Mouse (Mus musculus) adrenal gland, postnatal 25 days (tissue): ENCODE results near the gene St8sia1. TPM values are rescaled to one million over a fixed set of nuclear protein-coding genes. Genes with fewer than 3 reads are reported as not detected.

Source experiments
- DNase-seq: peaks from one replicate; pipeline ENCODE4 v3.0.0; 2021; ENCODE audit warnings: mixed read lengths
- total RNA-seq: library from RNA; stranded (reverse); gene quantifications from 2 replicates; pipeline ENCODE4 v1.2.3, GENCODE M21; 2021

Gene St8sia1
- total RNA-seq, 1 experiment from 2014 or later, result 1.5 TPM

DNA sequence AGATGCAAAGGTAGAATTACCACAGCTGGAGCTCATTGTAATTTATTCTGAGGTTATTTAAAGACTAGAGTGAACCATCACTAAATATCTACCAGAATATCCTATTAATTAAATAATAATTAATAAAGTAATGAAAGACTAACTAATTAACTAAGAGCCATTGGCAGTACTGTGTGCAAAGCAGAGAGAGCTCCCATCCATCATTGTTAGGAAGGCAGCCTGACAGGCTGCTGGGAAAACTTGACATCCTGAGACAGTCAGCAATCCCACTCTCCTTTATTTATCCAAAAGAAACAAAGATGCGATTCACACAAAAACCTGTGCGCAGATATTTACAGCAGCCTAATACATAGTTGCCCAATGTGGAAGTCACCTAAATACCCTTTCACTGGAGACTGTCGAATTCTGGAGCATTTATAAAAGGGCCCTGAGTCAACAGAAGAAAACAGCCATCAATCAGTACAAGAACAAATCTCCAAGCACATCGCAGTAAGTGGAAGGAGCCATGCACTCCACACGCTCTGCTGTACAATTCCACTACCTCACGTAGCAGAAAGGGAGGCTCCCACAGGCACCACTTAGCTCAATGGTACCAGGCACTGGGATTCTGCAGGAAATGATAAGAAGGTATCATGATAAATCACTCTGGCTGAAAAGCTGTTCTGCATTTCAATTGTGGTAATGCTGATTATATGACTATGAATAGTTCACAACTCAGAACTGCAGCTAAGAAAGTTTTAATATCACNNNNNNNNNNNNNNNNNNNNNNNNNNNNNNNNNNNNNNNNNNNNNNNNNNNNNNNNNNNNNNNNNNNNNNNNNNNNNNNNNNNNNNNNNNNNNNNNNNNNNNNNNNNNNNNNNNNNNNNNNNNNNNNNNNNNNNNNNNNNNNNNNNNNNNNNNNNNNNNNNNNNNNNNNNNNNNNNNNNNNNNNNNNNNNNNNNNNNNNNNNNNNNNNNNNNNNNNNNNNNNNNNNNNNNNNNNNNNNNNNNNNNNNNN lies 15.7 kb upstream of the St8sia1 start:
- DNase-seq, result no peak

DNA sequence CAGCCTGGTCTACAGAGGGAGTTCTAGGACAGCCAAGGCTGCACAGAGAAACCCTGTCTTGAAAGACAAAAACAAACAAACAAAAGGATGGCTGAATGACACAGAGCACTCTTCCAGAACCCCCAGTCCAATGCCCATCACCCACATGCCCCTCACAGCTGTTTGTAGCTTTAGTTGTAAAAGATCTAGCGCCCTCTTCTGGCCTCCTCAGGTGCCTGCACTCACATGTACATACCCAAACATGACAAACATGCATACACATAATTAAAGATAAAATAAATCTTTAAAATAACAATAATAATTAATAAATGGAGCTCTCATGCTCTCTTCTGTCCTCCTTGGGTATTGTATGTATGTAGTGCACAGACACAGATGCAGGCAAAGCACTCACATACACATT lies 13.0 kb upstream of the St8sia1 start:
- DNase-seq, result no peak

DNA sequence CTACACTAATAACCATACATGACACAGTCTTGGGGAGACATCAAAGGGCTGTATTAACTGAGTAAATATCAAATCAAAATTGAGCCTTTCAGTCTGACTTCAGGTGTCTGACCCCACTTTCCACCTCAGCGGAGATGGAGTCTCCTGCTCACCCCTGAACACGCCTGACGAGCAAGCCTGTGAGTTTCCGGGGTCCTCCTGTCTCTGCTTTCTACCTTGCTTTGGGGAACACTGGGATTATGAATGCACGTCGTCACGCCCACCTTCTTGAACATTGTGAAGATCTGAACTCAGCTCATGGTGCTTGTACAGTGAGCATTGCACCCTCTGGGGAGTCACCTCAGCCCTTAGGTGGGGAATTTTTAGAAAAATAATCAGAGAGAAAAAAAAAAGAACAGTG lies 9.0 kb upstream of the St8sia1 start:
- DNase-seq, result no peak

DNA sequence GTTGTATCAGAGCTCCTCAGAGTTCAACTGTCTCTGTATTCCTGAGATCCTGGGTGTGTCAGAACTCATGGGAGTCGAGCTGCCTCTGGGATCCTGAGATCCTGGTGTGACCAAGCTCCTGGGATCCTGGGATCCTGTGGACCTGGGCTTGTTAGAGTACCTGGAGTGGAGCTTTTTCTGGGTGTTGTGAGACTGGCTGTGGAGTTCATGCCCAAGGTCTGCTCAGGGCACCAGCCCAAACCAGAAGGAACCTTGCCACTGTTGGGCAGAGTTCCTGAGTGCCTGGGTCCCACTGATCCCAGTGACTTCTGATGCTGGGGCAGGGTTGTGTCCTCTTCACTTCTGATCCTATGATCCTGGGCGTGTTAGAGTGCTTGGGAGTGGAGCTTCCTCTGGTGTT lies 8.0 kb upstream of the St8sia1 start:
- DNase-seq, result no peak

DNA sequence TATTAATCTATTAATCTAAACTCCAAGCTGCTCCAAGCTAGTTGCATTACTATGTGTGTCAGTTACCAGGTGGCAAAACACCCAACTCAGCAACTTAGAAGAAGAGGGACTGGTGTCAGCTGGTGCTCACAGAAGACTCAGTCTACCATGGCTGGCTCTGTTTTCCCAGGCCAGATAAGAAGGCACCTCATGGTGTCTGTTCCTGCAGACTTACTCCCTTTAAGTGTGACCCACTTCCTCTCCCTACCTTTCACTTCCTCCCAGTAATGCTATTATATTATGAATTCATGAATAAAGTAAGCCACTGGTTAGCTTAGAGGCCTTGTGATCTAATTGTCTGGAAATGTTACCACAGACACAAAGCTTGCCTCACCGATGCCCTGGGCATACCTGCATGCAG lies 3.2 kb upstream of the St8sia1 start:
- DNase-seq, result no peak

DNA sequence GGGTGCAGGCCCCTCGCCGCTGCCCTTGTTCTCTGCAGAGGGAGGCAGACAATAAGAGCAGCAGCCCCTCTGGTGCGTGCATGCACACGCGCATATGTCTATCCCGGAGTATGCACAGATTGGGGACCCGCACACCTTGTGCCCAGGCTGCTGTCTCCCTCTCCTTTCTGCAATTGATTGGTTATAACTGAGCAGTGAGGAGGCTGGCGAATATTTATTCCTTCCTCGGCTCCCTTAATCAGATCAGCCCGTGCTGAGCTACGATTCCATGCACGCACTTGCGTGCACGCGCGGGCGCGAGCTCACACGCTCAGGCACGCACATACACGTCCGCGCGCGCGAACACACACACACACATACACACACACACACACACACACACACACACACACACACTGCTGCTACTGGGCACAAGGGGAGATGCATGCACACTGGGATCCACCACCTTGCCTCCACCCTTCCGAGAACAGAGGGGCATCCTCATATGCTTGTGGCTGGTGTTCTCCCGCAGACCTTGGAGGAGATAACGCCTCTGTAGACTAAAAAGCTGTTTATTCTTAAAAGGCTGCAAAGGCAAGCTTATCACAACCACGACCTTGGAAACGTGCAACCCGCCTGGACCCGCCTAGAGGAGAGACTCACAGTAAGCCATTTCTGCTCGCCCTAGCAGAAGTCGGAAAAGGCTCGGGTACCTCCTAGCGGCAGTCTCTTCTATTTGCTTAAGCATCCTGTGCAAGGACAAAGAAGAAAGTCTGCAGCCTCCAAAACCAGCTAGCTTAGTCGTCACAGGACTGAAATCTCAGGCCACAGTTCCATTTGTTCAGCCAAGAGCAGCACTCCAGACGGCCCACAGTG lies 506 bp upstream of the St8sia1 start:
- DNase-seq, result peak; percentile 28

DNA sequence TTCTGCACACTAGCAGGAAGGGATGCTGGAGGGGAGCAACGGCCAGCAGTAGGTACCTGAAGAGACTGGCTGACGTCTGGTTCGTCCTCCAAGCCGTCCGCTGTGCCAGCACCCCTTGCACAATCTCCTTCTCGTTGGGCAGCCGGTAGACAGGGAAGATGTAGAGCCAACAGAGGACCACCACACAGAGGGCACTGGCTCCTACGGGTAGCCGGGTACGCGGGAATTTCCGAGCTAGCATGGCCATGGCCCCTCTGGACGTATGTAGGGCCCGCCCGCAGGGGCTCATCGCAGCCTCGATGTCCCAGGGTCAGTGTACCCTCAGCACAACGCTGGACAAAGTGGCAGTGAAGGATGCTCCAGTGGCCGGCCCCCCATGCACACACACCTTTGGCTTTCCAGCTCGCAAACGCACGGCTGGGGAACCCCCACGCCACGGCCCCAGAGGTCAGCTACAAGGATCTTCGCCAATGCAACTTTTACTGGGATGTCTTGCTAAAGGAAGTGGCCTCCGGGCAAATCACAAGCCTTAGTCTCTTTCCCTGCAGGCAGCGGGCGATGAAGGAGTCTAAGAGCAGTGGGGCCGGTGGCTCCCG lies 674 bp downstream of the St8sia1 start:
- no peak for DNase-seq

DNA sequence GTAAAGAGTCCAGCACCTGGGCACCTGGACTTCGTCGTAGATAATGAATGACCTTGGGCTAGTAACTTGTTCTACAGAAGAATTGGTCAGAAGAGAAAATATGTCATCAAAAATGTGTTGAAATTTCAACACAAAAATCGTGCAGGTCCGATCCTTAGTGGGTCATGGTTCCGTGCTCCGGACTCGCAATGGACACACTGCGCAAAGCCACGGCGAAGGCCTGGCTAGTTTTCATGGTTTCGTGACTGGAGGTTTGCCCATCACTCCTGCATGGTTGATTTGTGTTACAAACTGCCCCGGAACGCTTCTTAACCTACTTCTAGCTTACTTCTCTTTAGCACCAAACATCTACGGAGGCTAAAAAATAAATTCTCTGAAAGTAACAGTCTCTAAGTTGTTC lies 1.4 kb downstream of the St8sia1 start:
- DNase-seq, result no peak

DNA sequence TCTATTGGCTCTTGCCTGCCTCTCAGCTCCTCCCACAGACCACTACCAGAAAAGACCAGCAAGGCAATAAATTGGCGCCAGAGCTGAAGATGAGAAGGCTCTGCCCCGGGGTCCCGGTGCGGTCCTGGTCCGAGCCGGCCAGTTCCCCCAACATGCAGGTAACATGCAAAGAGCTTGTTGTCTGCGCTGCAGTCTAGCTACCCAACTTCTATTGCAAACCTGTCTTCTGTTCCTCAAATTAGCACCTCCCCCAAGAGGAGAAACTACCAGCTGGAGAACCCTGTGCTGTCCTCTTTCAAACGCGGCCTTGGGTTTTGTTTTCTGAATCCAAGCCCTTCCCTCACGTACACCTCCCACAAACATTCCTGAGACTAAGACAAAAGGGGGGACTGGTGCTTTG lies 1.8 kb downstream of the St8sia1 start:
- no peak for DNase-seq

DNA sequence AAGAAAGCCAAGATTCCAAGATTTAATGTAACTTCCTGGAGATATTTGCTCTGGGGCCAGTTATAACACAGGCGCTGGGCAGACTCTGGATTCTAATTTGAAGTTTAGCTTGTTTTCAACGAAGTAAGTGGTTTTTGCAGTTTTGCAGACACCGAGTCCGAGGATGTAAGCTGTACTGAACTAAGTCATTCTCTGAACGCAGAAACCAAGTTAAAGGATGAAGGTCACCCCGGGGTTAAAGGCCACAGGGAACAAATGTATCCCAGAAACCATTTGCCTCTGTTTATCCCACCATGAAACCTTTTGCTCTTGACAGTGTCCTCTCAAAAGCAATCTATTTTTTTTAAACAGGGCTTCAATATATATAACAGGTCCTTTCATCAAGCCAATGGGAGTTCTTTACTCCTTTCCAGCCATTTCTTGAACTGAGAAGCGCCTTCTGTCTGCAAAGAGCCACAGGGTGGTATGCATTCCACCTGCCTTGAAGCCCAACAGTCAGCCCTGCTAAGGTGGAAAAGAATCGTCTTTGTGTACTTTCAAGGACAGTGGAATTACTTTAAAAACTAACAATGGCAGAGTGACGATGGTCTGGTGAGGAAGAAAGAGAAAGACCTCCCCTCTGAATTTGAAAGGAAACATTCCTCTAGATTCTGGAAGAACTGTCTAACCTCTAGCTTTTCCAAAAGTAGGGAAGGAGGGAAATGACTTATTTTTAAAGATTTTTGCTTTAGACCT lies 2.4 kb downstream of the St8sia1 start:
- no peak for DNase-seq

DNA sequence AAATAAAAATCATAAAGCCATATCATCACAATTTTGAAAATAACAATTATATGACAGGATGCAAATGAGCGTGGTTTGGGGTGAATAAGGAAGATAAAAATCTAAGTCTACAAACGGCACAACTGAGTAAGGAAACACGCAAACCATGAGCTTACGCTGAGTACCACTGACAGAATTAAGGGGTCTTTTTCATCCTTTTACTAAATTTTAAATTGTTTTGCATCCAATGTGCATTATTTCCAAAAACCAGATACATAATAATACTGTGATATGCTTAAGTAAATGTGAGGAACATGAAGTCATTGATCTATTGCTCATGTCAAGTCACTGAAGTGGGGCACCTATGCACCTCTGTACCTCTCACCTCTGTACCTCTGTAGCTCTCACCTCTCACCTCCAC lies 7.7 kb downstream of the St8sia1 start:
- DNase-seq, result no peak

DNA sequence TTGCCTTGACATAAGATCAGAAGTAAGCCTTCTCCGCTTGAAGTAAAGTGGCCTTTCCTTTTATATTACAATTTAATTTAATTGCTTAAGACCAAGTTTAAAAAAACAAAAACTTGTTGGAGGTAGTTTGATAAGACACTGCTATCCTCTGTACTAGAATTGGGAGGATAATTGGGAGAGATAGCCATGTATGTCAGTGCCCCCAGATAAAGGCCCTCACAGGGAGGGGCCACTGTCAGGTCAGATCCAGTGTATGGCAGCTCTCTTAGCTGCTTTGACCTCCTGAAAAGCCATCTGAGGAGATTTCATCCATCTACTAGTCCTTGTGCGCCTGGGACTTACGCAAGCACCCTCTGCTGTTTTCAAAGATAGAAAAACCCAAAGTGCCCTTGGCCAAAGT lies 9.0 kb downstream of the St8sia1 start:
- DNase-seq, result no peak

DNA sequence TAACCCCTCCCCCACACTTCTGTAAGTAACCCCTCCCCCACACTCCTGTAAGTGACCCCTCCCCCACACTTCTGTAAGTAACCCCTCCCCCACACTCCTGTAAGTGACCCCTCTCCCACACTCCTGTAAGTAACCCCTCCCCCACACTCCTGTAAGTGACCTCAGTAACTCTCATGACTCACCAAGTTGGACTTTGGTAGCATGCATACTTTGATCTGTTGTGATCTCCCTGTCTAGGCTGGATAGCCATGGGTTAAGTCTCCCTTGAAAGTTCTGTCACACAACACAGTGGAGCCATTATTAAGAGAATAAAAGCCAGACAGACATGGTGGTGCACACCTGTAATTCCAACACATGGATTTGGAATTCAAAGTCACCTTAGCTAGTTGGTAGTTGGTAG lies 11.1 kb downstream of the St8sia1 start:
- no peak for DNase-seq

DNA sequence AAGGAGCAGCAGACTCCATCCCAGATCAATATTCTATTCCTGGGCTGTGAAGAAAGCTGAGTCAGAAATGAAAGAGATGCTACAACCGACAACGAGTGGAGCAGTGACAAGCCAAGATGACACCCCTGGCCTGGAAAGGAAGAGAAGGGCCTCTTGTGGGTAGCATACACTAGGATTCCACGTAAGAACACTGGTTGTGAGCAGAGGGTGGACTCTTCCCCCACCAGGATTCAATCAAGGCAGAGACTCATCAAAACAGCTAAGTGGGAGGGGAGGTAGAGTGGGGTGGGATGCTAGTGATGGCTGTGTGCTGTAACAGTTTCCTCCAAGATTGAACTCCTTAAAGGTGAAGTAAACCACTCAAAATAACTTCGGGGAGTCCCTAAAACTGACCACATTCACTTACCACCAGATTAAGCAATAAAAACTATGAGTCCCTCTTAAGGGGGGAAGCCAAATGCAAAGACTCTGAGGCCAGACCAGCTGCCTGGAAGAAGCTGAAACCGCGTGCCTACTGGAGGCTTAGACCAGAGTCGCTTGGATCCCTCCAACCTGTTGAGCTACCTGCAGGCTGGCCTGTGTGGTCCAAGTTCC lies 11.8 kb downstream of the St8sia1 start:
- DNase-seq, result no peak

DNA sequence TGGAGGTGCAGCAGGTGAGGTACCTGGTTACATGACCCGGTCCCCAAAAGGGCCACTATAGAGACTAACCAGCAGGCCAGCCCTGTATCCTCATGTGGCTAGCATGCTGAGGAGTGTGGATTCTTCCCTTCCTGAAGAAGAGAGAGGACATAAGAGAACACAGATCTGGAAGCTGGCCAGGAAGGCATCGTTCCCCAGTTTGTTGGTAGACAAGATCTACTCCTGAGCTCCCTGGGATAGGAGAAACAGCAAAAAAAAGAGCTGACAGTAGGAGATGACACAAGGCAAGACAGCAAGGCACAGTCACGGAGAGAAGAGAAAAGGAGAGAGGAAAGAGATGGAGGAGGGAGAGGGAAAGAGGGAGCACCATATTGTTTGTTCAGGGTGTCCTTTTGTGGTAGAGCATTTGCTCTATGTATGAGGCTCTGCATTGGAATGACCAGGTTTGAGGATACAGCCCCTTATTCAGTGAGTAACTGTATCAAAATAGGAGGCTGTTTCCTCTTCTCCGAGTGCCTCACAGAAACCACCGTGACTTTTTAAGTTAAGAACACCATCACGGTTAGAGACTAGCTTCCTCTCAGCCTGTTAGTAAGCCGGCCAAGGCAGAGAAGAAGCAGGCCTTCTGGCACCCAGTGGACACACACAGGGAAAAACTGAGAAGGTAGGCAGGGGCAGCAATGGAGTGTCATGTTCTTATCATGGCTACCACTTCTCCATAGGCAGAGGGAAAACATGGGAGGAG lies 12.5 kb downstream of the St8sia1 start:
- no peak for DNase-seq

DNA sequence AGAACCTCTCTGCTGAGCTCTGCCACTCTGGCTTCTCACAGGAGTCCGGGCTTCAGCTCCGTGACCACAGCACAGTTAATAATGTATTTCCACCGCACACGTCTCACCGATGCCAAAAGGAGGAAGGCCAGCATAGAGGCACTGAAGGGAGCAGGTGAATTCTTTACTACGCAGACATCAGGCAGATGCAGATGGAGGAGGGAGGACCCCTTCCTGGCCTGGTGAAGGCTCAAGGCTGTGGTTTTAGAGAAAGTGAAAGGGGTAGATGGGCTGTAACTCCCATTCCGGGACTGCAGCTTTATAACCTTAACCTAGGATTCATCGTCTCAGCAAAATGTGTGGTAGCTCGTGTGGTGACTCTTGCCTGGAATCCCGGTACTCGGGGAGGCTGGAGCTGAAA lies 13.9 kb downstream of the St8sia1 start:
- DNase-seq, result no peak

DNA sequence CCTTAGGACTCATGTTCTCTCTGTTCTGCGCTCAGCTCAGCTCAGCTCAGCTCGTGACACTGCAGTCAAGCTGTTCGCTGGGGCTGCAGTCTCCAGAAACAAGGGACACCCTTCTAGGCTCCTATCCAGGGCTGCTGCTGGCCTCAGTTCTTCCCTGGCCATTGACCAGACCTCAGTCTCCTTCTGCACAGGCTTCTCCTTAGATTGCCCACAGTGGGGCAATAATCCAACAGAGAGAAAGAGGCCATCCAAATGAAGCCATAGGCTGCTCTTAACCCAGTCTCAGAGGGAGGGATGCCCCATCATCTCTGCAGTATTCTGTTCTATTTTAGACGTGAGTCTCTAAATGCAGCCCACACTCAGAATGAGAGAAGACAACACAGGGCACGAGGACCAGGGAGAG lies 15.3 kb downstream of the St8sia1 start:
- no peak for DNase-seq

DNA sequence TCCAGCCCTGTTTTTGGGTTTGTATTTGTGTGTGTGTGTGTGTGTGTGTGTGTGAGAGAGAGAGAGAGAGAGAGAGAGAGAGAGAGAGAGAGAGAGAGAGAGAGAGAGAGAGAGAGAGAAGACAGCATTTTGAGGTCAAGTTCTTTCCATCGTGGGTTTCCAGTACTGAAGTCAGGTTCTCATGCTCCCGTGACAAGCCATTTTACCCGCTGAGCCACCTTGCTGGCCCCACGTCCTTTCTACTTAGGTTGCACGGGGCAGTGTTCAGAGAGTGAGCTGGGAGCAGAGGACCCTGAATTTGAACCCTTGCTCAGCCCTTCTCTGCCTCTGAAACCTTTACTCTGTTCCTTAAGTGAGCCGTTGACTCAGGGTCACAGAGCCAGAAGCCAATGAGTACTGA lies 17.2 kb downstream of the St8sia1 start:
- no peak for DNase-seq

DNA sequence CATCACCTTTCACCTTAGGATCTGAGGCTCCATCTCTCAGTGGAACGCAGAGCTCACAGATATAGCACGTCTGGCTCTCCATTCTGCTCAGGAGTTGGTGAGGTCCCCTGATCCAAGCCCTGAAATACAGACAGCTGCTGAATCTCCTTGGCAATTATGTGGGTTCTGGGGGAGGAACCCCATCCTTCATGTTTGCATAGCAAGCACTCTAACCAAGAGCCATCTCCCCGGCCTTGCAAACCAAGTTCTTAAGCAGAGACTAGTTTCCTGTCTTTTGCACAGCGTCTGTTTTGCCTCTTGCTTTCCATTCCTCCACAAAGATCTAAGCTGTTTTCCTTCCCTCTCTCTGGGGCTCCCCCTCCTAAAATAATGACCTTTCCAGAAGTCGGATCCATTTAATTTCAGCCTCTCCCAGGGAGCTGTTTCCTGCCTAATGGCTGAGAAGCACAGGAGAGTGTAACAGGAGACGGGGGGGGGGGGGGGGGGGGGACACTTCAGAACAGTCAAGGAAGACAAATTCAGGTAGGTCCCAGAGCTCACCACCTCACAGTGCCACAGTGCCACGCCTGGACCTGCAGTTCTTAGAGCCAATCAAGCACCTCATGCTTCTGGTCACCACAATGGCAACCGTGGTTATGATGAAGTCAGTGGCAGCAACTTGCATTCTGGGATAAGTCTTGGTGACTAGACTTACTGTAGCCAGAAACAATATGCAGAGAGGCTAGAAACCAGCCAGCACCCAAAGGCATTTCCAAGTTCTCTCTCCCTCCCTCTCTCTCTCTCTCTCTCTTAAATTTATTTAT lies 18.0 kb downstream of the St8sia1 start:
- no peak for DNase-seq

DNA sequence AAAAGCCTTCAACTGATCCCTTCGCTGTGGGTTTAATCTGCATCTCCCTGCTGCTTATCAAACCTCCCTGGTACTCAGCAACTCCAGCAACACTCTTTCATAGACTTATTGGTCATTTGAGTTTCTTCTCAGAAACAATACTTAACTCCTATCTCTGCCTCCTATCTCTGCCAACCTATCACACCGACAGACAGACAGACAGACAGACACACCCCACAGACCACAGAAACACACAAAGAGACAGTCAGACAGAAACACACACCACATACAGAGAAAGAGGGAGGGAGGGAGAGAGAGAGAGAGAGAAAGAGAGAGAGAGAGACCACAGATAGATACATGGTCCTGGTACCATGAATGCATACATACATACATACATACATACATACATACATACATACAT lies 18.8 kb downstream of the St8sia1 start:
- DNase-seq, result no peak
